Mouse (Mus musculus) CH12.LX (cell line): ENCODE results near the gene Hfe2. TPM values are rescaled to one million over a fixed set of nuclear protein-coding genes. Genes with fewer than 3 reads are reported as not detected.

Source experiments
- DNase-seq: peaks from one replicate; pipeline ENCODE4 v3.0.0-alpha.2; 2013; ENCODE audit errors: extremely low read depth
- H3K27ac ChIP-seq: 2 replicates; pipeline ENCODE4 v1.5.1; 2012; ENCODE audit warnings: low read depth, mild to moderate bottlenecking, control low read depth, moderate library complexity; ENCODE audit not compliant: insufficient read depth
- H3K27me3 ChIP-seq: replicated peaks from 2 replicates; pipeline ENCODE3; 2012; ENCODE audit warnings: inconsistent platforms
- H3K36me3 ChIP-seq, 2 experiments: replicated peaks in 1 of 2; 2 replicates each; pipeline versions ENCODE3 to v1.6.1; 2012; ENCODE audit warnings: inconsistent platforms in 1 of 2, low read length in 1 of 2, mild to moderate bottlenecking in 1 of 2, mixed read lengths in 1 of 2, moderate library complexity in 1 of 2; ENCODE audit not compliant: control insufficient read depth in 1 of 2, insufficient read depth in 1 of 2
- H3K4me1 ChIP-seq, 2 experiments: 2 replicates each; pipeline ENCODE4 v1.6.1; 2012; ENCODE audit warnings: inconsistent platforms in 1 of 2, moderate library complexity in 1 of 2; ENCODE audit not compliant: insufficient read depth in 2 of 2, control insufficient read depth in 1 of 2
- H3K4me2 ChIP-seq: 2 replicates; pipeline ENCODE4 v1.6.1; 2012; ENCODE audit warnings: low read depth, mild to moderate bottlenecking, control low read depth; ENCODE audit not compliant: poor library complexity, insufficient read depth, severe bottlenecking
- H3K4me3 ChIP-seq, 3 experiments: fragments of 150-350 bp in 1 of 3; sonication (generic) in 1 of 3; replicated peaks in 1 of 3; 2 replicates each; pipeline versions ENCODE3 to v1.5.1; 2011 to 2012; ENCODE audit warnings: low read depth in 2 of 3, low read length in 2 of 3, mild to moderate bottlenecking in 2 of 3, moderate library complexity in 2 of 3, control low read depth in 1 of 3, improper control_type of control experiment in 1 of 3, inconsistent platforms in 1 of 3, mixed read lengths in 1 of 3; ENCODE audit not compliant: poor library complexity in 1 of 3
- H3K79me2 ChIP-seq: replicated peaks from 2 replicates; pipeline ENCODE4 v1.6.1; 2012; ENCODE audit warnings: mild to moderate bottlenecking, moderate library complexity; ENCODE audit not compliant: control insufficient read depth, poor library complexity, insufficient read depth, severe bottlenecking; ENCODE audit errors: extremely low read depth
- H3K9ac ChIP-seq: 2 replicates; pipeline ENCODE4 v1.6.1; 2012; ENCODE audit warnings: low read depth, mild to moderate bottlenecking, control low read depth, moderate library complexity; ENCODE audit not compliant: insufficient read depth
- H3K9me3 ChIP-seq: replicated peaks from 2 replicates; pipeline ENCODE3; 2012; ENCODE audit warnings: low read length, inconsistent platforms, mixed read lengths
- CHD2 ChIP-seq: IDR thresholded peaks from 2 replicates; pipeline ENCODE4 v1.6.1; 2011; ENCODE audit warnings: low read length, improper control_type of control experiment
- CTCF ChIP-seq, 2 experiments: IDR thresholded peaks in 1 of 2; conservative IDR thresholded peaks in 1 of 2; 2 replicates each; pipeline ENCODE4 v1.5.1; 2011 to 2012; ENCODE audit warnings: low read depth in 2 of 2, low read length in 2 of 2, improper control_type of control experiment in 1 of 2, inconsistent platforms in 1 of 2, mild to moderate bottlenecking in 1 of 2, moderate library complexity in 1 of 2
- E2F4 ChIP-seq: IDR thresholded peaks from 2 replicates; pipeline ENCODE4 v1.6.1; 2011; ENCODE audit warnings: low read depth, low read length, improper control_type of control experiment; ENCODE audit not compliant: insufficient replicate concordance
- ELF1 ChIP-seq: IDR thresholded peaks from 2 replicates; pipeline ENCODE4 v1.6.1; 2014; ENCODE audit warnings: low read depth, mild to moderate bottlenecking, inconsistent platforms, low read length, improper control_type of control experiment
- EP300 ChIP-seq: IDR thresholded peaks from 2 replicates; pipeline ENCODE4 v1.6.1; 2011; ENCODE audit warnings: low read length, improper control_type of control experiment
- ETS1 ChIP-seq: conservative IDR thresholded peaks from 2 replicates; pipeline ENCODE4 v1.6.1; 2012; ENCODE audit warnings: low read depth, mild to moderate bottlenecking, inconsistent platforms, low read length, improper control_type of control experiment, moderate library complexity
- JUN ChIP-seq: IDR thresholded peaks from 2 replicates; pipeline ENCODE4 v1.6.1; 2011; ENCODE audit warnings: low read depth, mild to moderate bottlenecking, low read length, improper control_type of control experiment, moderate library complexity; ENCODE audit not compliant: insufficient read depth
- JUND ChIP-seq: conservative IDR thresholded peaks from 2 replicates; pipeline ENCODE4 v1.6.1; 2011; ENCODE audit warnings: low read depth, low read length, improper control_type of control experiment
- MAFK ChIP-seq: IDR thresholded peaks from 2 replicates; pipeline ENCODE4 v1.6.1; 2011; ENCODE audit warnings: low read length, improper control_type of control experiment; ENCODE audit not compliant: insufficient replicate concordance
- MXI1 ChIP-seq: IDR thresholded peaks from 2 replicates; pipeline ENCODE4 v1.6.1; 2011; ENCODE audit warnings: mild to moderate bottlenecking, low read depth, low read length, improper control_type of control experiment
- MYC ChIP-seq: IDR thresholded peaks from 2 replicates; pipeline ENCODE4 v1.6.1; 2011; ENCODE audit warnings: low read depth, mild to moderate bottlenecking, improper control_type of control experiment, low read length
- NRF1 ChIP-seq: IDR thresholded peaks from 2 replicates; pipeline ENCODE4 v1.6.1; 2014; ENCODE audit warnings: low read depth, mild to moderate bottlenecking, inconsistent platforms, low read length, improper control_type of control experiment, moderate library complexity
- POLR2A ChIP-seq: IDR thresholded peaks from 2 replicates; pipeline ENCODE4 v1.6.1; 2011; ENCODE audit warnings: low read depth, mild to moderate bottlenecking, improper control_type of control experiment, low read length
- POLR2AphosphoS2 ChIP-seq: IDR thresholded peaks from 2 replicates; pipeline ENCODE4 v1.6.1; 2011; ENCODE audit warnings: low read depth, low read length, improper control_type of control experiment
- SMC3 ChIP-seq: IDR thresholded peaks from 2 replicates; pipeline ENCODE4 v1.6.1; 2011; ENCODE audit warnings: low read depth, low read length, improper control_type of control experiment
- TBP ChIP-seq: conservative IDR thresholded peaks from 2 replicates; pipeline ENCODE4 v1.6.1; 2011; ENCODE audit warnings: low read depth, low read length, improper control_type of control experiment
- USF2 ChIP-seq: conservative IDR thresholded peaks from 2 replicates; pipeline ENCODE4 v1.6.1; 2011; ENCODE audit warnings: low read depth, low read length, improper control_type of control experiment
- ZKSCAN1 ChIP-seq: IDR thresholded peaks from 2 replicates; pipeline ENCODE4 v1.6.1; 2012; ENCODE audit warnings: low read depth, inconsistent platforms, low read length, improper control_type of control experiment, borderline replicate concordance
- ZMIZ1 ChIP-seq: IDR thresholded peaks from 2 replicates; pipeline ENCODE4 v1.6.1; 2012; ENCODE audit warnings: low read depth, mild to moderate bottlenecking, inconsistent platforms, low read length, improper control_type of control experiment
- ZNF384 ChIP-seq: IDR thresholded peaks from 2 replicates; pipeline ENCODE4 v1.6.1; 2012; ENCODE audit warnings: low read depth, low read length, improper control_type of control experiment, inconsistent platforms
- dilution Hi-C: fragments of 300-500 bp; cut with MboI; formaldehyde crosslinking; loops from 2 replicates; pipeline ENCODE4 v1.14.3; 2020; ENCODE audit warnings: low sequenced_read_pairs; ENCODE audit not compliant: extremely low pct_unique_long_range_greater_than_20kb, extremely low pct_ligation_motif_present
- in situ Hi-C: fragments of 300-500 bp; cut with MboI; formaldehyde crosslinking; loops from 3 replicates; pipeline ENCODE4 v1.14.3; 2019; ENCODE audit warnings: low sequenced_read_pairs, low pct_ligation_motif_present, low pct_unique_long_range_greater_than_20kb, mixed read lengths
- polyA plus RNA-seq: library from polyadenylated mRNA; unstranded; fragments of >175 nt; gene quantifications from 2 replicates; pipeline ENCODE4 v1.2.1, GENCODE M21; 2012; ENCODE audit warnings: low read depth; ENCODE audit not compliant: insufficient read length
- total RNA-seq, 2 experiments: library from RNA; depleted of rRNA; stranded (reverse); fragments of 300-350 nt in 1 of 2; fragments of >200 nt in 1 of 2; gene quantifications; 2 replicates each; pipeline ENCODE4 v1.2.3; 2012 to 2014

Hfe2 gene
- total and polyA plus RNA-seq, 3 experiments, result not detected

DNA sequence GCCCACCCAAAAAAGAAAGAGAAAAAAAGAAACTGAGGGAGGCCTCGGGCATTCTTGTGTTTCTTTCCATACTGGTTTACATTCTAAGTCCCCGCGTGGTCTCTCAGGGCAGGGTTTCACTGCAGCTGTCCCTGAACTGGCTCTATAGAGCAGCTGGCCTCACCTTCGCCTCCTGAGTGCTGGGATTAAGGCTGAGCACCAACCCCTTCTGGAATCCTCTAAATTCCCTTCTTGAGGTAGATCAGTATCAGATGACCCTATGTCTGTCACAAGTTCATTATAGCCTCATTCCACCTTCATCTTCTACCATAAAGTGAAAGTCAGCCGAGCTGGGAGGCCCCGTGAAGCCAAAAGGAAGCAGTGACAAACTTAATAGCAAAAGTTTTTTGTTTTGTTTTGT, 47.4 kb upstream of the Hfe2 start:
- no peak for TF ChIP-seq EP300
- no peak for TF ChIP-seq ETS1
- no peak for TF ChIP-seq MYC
- TF ChIP-seq POLR2AphosphoS2, result no peak
- no peak for TF ChIP-seq ZKSCAN1
- TF ChIP-seq ZMIZ1, result no peak
- TF ChIP-seq CHD2, result no peak
- TF ChIP-seq ZNF384, result no peak
- no peak for TF ChIP-seq POLR2A
- peaks cover 2% of the 10 kb centered on the region for H3K9me3 ChIP-seq
- in situ Hi-C loops (loop anchor here (5.0 kb wide), 1 partner anchor 45 kb away; no protein-coding TSS in a partner anchor), dilution Hi-C loops (no loop called here)
- no peak overlapping the region for H3K4me3 ChIP-seq
- DNase-seq, result no peak
- peaks cover 49% of the 10 kb centered on the region for H3K27me3 ChIP-seq
- H3K79me2 ChIP-seq, result no peaks in the 10 kb centered on the region
- H3K27ac ChIP-seq, result no peak overlapping the region
- H3K4me1 ChIP-seq, result peaks cover 3% of the 10 kb centered on the region in 2 experiments; a peak in 1 of 4 replicates
- H3K4me2 ChIP-seq, result peak overlapping the region; percentile 16; the same call in 1 of the 2 replicates
- H3K36me3 ChIP-seq, result no peaks in the 10 kb centered on the region
- no peak overlapping the region for H3K9ac ChIP-seq

DNA sequence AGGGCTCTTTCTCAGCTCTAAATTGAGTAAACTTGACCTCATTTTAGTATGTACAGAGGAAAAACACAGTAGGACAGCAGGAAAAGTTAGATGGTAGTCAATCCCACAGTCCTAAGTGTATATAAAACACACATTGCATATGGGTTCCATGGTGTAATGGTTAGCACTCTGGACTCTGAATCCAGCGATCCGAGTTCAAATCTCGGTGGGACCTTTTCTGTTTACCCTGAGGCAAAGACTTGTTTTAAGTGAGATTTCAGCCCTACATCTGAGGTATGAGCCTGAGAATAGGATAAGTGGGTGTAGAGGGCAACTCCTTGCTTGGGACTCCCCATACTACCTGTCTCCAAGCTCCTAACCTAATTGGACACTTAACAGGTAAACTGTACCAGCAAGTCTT, 45.7 kb upstream of the Hfe2 start:
- DNase-seq, result peak; percentile 83
- dilution Hi-C loops, result no loop called here

More for the DNA sequence above, 45.7 kb upstream of the Hfe2 start:
- peaks cover 3 to 4% of the 10 kb centered on the region in 2 experiments; a peak in 1 of 4 replicates for H3K4me1 ChIP-seq
- no peak overlapping the region for H3K4me3 ChIP-seq
- no peaks in the 10 kb centered on the region for H3K36me3 ChIP-seq
- no peak overlapping the region for H3K9ac ChIP-seq
- TF ChIP-seq SMC3 (no peak), CTCF (conservative IDR thresholded peaks at IDR 0.05 in 1 of 2, IDR thresholded peaks at IDR 0.05 in 1 of 2; ENCODE audit: low read depth in 2 of 2, low read length in 2 of 2) (no peak), E2F4 (0 out of 2 replicates have a peak, but pooled peaks have one; percentile 84), JUND (no peak), ZNF384 (no peak), MXI1 (no peak), NRF1 (0 out of 2 replicates have a peak, but pooled peaks have one; percentile 25), USF2 (no peak), TBP (peak; percentile 100), ELF1 (peak; percentile 90), ZKSCAN1 (peak; percentile 73), MAFK (peak; percentile 93), JUN (no peak)
- H3K79me2 ChIP-seq, result no peaks in the 10 kb centered on the region
- H3K4me2 ChIP-seq, result no peak overlapping the region
- peaks cover 51% of the 10 kb centered on the region for H3K27me3 ChIP-seq
- peaks cover 2% of the 10 kb centered on the region for H3K9me3 ChIP-seq
- in situ Hi-C loops, result loop anchor here (5.0 kb wide), 1 partner anchor 47 kb away; no protein-coding TSS in a partner anchor
- H3K27ac ChIP-seq, result no peak overlapping the region
